In genomic region chrX:150662809-150663208, GRCm38 (mm10) we compare ENCODE assay signal across 8 mouse cellular contexts. TPM values are rescaled to one million over a fixed set of nuclear protein-coding genes. Genes with fewer than 3 reads are reported as not detected.
DNase-seq lines count a peak whose midpoint lies in the region; ATAC-seq and TF ChIP-seq lines count a peak whose summit lies in the region.

No protein-coding gene starts in this region.

- no peak for TF ChIP-seq POLR2A in kidney, adult 2 months (IDR thresholded peaks at IDR 0.05; ENCODE audit: low read depth, low read length)
- TF ChIP-seq POLR2A in CH12.LX (IDR thresholded peaks at IDR 0.05; ENCODE audit: low read depth, low read length): no peak

- no peak for TF ChIP-seq EP300 in CH12.LX (IDR thresholded peaks at IDR 0.05; ENCODE audit: low read length)

- no peak overlapping the region for H3K9ac ChIP-seq in kidney, embryonic 15.5 days
- H3K9ac ChIP-seq in CH12.LX (ENCODE audit: insufficient read depth, low read depth): no peak overlapping the region

- no peak overlapping the region for H3K4me3 ChIP-seq in kidney, adult 2 months (ENCODE audit: insufficient read depth, low read depth, low read length)
- H3K4me3 ChIP-seq in kidney, embryonic 15.5 days (replicated peaks): no peak overlapping the region
- H3K4me3 ChIP-seq in CH12.LX (replicated peaks in 1 of 3; ENCODE audit: low read depth in 2 of 3, low read length in 2 of 3, poor library complexity in 1 of 3): no peak overlapping the region

- H3K4me2 ChIP-seq in kidney, embryonic 15.5 days: no peak overlapping the region
- H3K4me2 ChIP-seq in CH12.LX (ENCODE audit: insufficient read depth, low read depth, poor library complexity, severe bottlenecking): no peak overlapping the region

- no peaks in the 10 kb centered on the region for H3K79me2 ChIP-seq in CH12.LX (replicated peaks; ENCODE audit: control insufficient read depth, extremely low read depth, insufficient read depth, poor library complexity, severe bottlenecking)

- H3K4me1 ChIP-seq in kidney, adult 2 months (ENCODE audit: control insufficient read depth, insufficient read depth, low read length): no peaks in the 10 kb centered on the region
- H3K4me1 ChIP-seq in kidney, embryonic 15.5 days: no peaks in the 10 kb centered on the region
- no peaks in the 10 kb centered on the region for H3K4me1 ChIP-seq in CH12.LX (ENCODE audit: control insufficient read depth in 1 of 2, insufficient read depth in 2 of 2)

- 44% methylated on average over 4 of the region's 4 CpGs for WGBS in kidney, adult 2 months
- WGBS in kidney, embryonic 15.5 days: 32% methylated on average over 4 of the region's 4 CpGs

- TF ChIP-seq CTCF in kidney, adult 2 months (conservative IDR thresholded peaks at IDR 0.05; ENCODE audit: insufficient read depth, insufficient read length, low read depth, low read length): peak; percentile 25; the same call in 1 of the 2 replicates
- TF ChIP-seq CTCF in CH12.LX (conservative IDR thresholded peaks at IDR 0.05 in 1 of 2, IDR thresholded peaks at IDR 0.05 in 1 of 2; ENCODE audit: low read depth in 2 of 2, low read length in 2 of 2): peak in 1 of 2 experiments; percentile 52; a peak in 2 of 4 replicates

- H3K27ac ChIP-seq in kidney, adult 2 months (ENCODE audit: insufficient read depth, low read depth, low read length): no peak overlapping the region
- no peak overlapping the region for H3K27ac ChIP-seq in kidney, embryonic 15.5 days
- no peak overlapping the region for H3K27ac ChIP-seq in CH12.LX (ENCODE audit: insufficient read depth, low read depth)

- no peaks in the 10 kb centered on the region for H3K36me3 ChIP-seq in kidney, adult 2 months (ENCODE audit: control insufficient read depth, insufficient read depth, low read length)
- H3K36me3 ChIP-seq in kidney, embryonic 15.5 days: no peaks in the 10 kb centered on the region
- H3K36me3 ChIP-seq in CH12.LX (replicated peaks in 1 of 2; ENCODE audit: control insufficient read depth in 1 of 2, insufficient read depth in 1 of 2, low read length in 1 of 2): no peaks in the 10 kb centered on the region

- no peak for ATAC-seq in kidney, embryonic 15.5 days (replicated peaks; ENCODE audit: low FRiP score)
- no peak for ATAC-seq in granulocyte monocyte progenitor cell, adult 5-6 weeks (replicated peaks; ENCODE audit: poor library complexity, severe bottlenecking)

- H3K9me3 ChIP-seq in kidney, embryonic 15.5 days (replicated peaks): no peaks in the 10 kb centered on the region
- no peaks in the 10 kb centered on the region for H3K9me3 ChIP-seq in CH12.LX (replicated peaks; ENCODE audit: low read length)

- dilution Hi-C loops in CH12.LX (cut with MboI; ENCODE audit: extremely low pct_ligation_motif_present, extremely low pct_unique_long_range_greater_than_20kb, low sequenced_read_pairs): no loop called here

- peak; percentile 42 to 50 for DNase-seq in cerebellum, adult 18-20 months
- no peak for DNase-seq in cerebellum, postnatal 4 days (ENCODE audit: low spot score in 2 of 2)
- peak; percentile 21 for DNase-seq in kidney, adult 2 months
- no peak for DNase-seq in CH12.LX (ENCODE audit: extremely low read depth)
- peak; percentile 40 for DNase-seq in kidney, postnatal 10 days
- no peak for DNase-seq in frontal cortex, postnatal 10 days (ENCODE audit: low spot score in 2 of 2)

- H3K27me3 ChIP-seq in kidney, adult 2 months (replicated peaks; ENCODE audit: control insufficient read depth, insufficient read depth, low read length): no peaks in the 10 kb centered on the region
- peaks cover 29% of the 10 kb centered on the region; the same call in 1 of the 2 replicates for H3K27me3 ChIP-seq in kidney, embryonic 15.5 days
- no peaks in the 10 kb centered on the region for H3K27me3 ChIP-seq in CH12.LX (replicated peaks)

- peak; percentile 21 for TF ChIP-seq RAD21 in CH12.LX (IDR thresholded peaks at IDR 0.05; ENCODE audit: low read depth, low read length)

- in situ Hi-C loops in CH12.LX (cut with MboI; ENCODE audit: low pct_ligation_motif_present, low pct_unique_long_range_greater_than_20kb, low sequenced_read_pairs): loop anchor here (25.0 kb wide), 1 partner anchor 449 kb away; no protein-coding TSS in a partner anchor

TF ChIP-seq in CH12.LX, 34 proteins besides CTCF, POLR2A, EP300 and RAD21:
- peak; percentile 30; the same call in 1 of the 2 replicates for TF ChIP-seq SMC3 (IDR thresholded peaks at IDR 0.05; ENCODE audit: low read depth, low read length)
- TF ChIP-seq TCF12 (IDR thresholded peaks at IDR 0.05; ENCODE audit: low read depth, low read length): no peak
- TF ChIP-seq ETS1 (conservative IDR thresholded peaks at IDR 0.05; ENCODE audit: low read depth, low read length): no peak
- no peak for TF ChIP-seq ZNF384 (IDR thresholded peaks at IDR 0.05; ENCODE audit: low read depth, low read length)

RNA-seq across cellular contexts. Expression of gene Tro, which starts 5.4 kb away (rescaled TPM):
- polyA plus RNA-seq in kidney, adult 2 months (2012; rRNA removed): 0.69 and 0.83 TPM in 2 replicates
- 21.9 and 22.4 TPM in 2 replicates for polyA plus RNA-seq in kidney, embryonic 15.5 days (2015; fragmentation: Nextera tagmentation; extraction: Ambion mirVana)
- total RNA-seq in CH12.LX (2012; rRNA removed) (0.13 and 0.21 TPM in 2 replicates), CH12.LX (2014; rRNA removed) (not detected in 2 replicates)
- not detected in 2 replicates for polyA plus RNA-seq in CH12.LX (2012; ENCODE audit: insufficient read length, low read depth)
- total RNA-seq in granulocyte monocyte progenitor cell, adult 5-6 weeks (2014; fragmentation: Nextera tagmentation): not detected in 2 replicates
- not detected in 2 replicates for total RNA-seq in granulocyte monocyte progenitor cell, adult 5-6 weeks (2017)

Comparison
In these comparisons a context has a peak if more than half of its experiments do, and no peak if none do; other contexts are left out.
1. DNase-seq: peak in cerebellum, adult 18-20 months (2 of 2), kidney, adult 2 months (single experiment) and kidney, postnatal 10 days (single experiment); none in cerebellum, postnatal 4 days (0 of 2), CH12.LX (single experiment) and frontal cortex, postnatal 10 days (0 of 2).
2. RNA of gene Tro, which starts 5.4 kb away (polyA plus RNA-seq): 21.9 to 22.4 TPM in kidney, embryonic 15.5 days; 0.69 to 0.83 TPM in kidney, adult 2 months and not detected in CH12.LX; every median in the first group is over 10 times any median in the second.